Mouse (Mus musculus) right cerebral cortex, postnatal 36 days (tissue): ENCODE measurements around the gene Ttc28.

Experiments
- DNase-seq, 2 experiments: peaks; one replicate each; pipeline ENCODE4 v3.0.0; 2022; ENCODE audit warnings: low spot score in 2 of 2, mixed read lengths in 1 of 2

Gene Ttc28

GRCm38 (mm10) chr5:110888596-110888995 is 9.0 kb downstream of the Ttc28 start:
- no peak for DNase-seq

- DNase-seq, result no peak
Measured at GRCm38 (mm10) chr5:110889945-110890344, 10.3 kb downstream of the Ttc28 start.

GRCm38 (mm10) chr5:110890561-110890960 is 11.0 kb downstream of the Ttc28 start:
- DNase-seq, result no peak

- no peak for DNase-seq
Measured at GRCm38 (mm10) chr5:110897114-110897788, 17.6 kb downstream of the Ttc28 start.

GRCm38 (mm10) chr5:110898169-110898568 is 18.6 kb downstream of the Ttc28 start:
- DNase-seq, result no peak

- DNase-seq, result no peak
Measured at GRCm38 (mm10) chr5:110898785-110899184, 19.2 kb downstream of the Ttc28 start.

- DNase-seq, result no peak
Measured at GRCm38 (mm10) chr5:110900331-110900730, 20.7 kb downstream of the Ttc28 start.

GRCm38 (mm10) chr5:110906708-110907107 is 27.1 kb downstream of the Ttc28 start:
- DNase-seq, result no peak

GRCm38 (mm10) chr5:110908879-110909278 is 29.3 kb downstream of the Ttc28 start:
- no peak for DNase-seq

- DNase-seq, result no peak
Measured at GRCm38 (mm10) chr5:110909955-110910589, 30.5 kb downstream of the Ttc28 start.

GRCm38 (mm10) chr5:110914859-110915258 is 35.3 kb downstream of the Ttc28 start:
- no peak for DNase-seq

GRCm38 (mm10) chr5:110916241-110916640 is 36.6 kb downstream of the Ttc28 start:
- DNase-seq, result no peak

- DNase-seq, result no peak
Measured at GRCm38 (mm10) chr5:110919541-110919940, 39.9 kb downstream of the Ttc28 start.

- DNase-seq, result no peak
Measured at GRCm38 (mm10) chr5:110923336-110923735, 43.7 kb downstream of the Ttc28 start.

GRCm38 (mm10) chr5:110924636-110925035 is 45.0 kb downstream of the Ttc28 start:
- no peak for DNase-seq

GRCm38 (mm10) chr5:110925804-110926203 is 46.2 kb downstream of the Ttc28 start:
- DNase-seq, result no peak

GRCm38 (mm10) chr5:110928289-110928688 is 48.7 kb downstream of the Ttc28 start:
- no peak for DNase-seq

- no peak for DNase-seq
Measured at GRCm38 (mm10) chr5:110929306-110929705, 49.7 kb downstream of the Ttc28 start.

- DNase-seq, result no peak
Measured at GRCm38 (mm10) chr5:110936606-110937005, 57.0 kb downstream of the Ttc28 start.

- no peak for DNase-seq
Measured at GRCm38 (mm10) chr5:110944326-110944725, 64.7 kb downstream of the Ttc28 start.

GRCm38 (mm10) chr5:110948476-110949399 is 69.1 kb downstream of the Ttc28 start:
- DNase-seq, result no peak

- no peak for DNase-seq
Measured at GRCm38 (mm10) chr5:110949791-110950190, 70.2 kb downstream of the Ttc28 start.
